Mouse (Mus musculus) hindbrain, postnatal 0 days (tissue): ENCODE results near the gene Cpa5. TPM values are rescaled to one million over a fixed set of nuclear protein-coding genes. Genes with fewer than 3 reads are reported as not detected.

ENCODE experiments used
- ATAC-seq: fragments of 200-750 bp; cut with Nextera tagmentation; 2 replicates; pipeline ENCODE4 v1.8.0; 2017; ENCODE audit warnings: mild to moderate bottlenecking, moderate TSS enrichment, moderate library complexity
- DNase-seq: peaks from one replicate; pipeline ENCODE4 v3.0.0-alpha.2; 2015; ENCODE audit warnings: low spot score
- H3K27ac ChIP-seq: fragments of 300-500 bp; sonication (generic); 2 replicates; pipeline ENCODE4 v1.5.1; 2014; ENCODE audit warnings: mild to moderate bottlenecking
- H3K27me3 ChIP-seq: fragments of 300-500 bp; sonication (generic); 2 replicates; pipeline ENCODE4 v1.6.1; 2014; ENCODE audit warnings: low read length, mixed read lengths; ENCODE audit not compliant: insufficient read depth
- H3K36me3 ChIP-seq: fragments of 300-500 bp; sonication (generic); 2 replicates; pipeline ENCODE4 v1.6.1; 2014; ENCODE audit warnings: low read length, mixed read lengths; ENCODE audit not compliant: insufficient read depth
- H3K4me1 ChIP-seq: fragments of 300-500 bp; sonication (generic); 2 replicates; pipeline ENCODE4 v1.6.1; 2014; ENCODE audit warnings: antibody characterized with exemption, low read length, mixed read lengths; ENCODE audit not compliant: insufficient read depth
- H3K4me2 ChIP-seq: fragments of 300-500 bp; sonication (generic); 2 replicates; pipeline ENCODE4 v1.6.1; 2014; ENCODE audit warnings: low read depth, mild to moderate bottlenecking, low read length, moderate library complexity, mixed read lengths
- H3K4me3 ChIP-seq: fragments of 300-500 bp; sonication (generic); 2 replicates; pipeline ENCODE4 v1.5.1; 2014; ENCODE audit warnings: low read length
- H3K9ac ChIP-seq: fragments of 300-500 bp; sonication (generic); replicated peaks from 2 replicates; pipeline ENCODE4 v1.6.1; 2014; ENCODE audit warnings: mild to moderate bottlenecking, low read length, moderate library complexity, mixed read lengths
- H3K9me3 ChIP-seq: fragments of 300-500 bp; sonication (generic); 2 replicates; pipeline ENCODE4 v1.6.1; 2016; ENCODE audit warnings: low read length, mixed read lengths
- CTCF ChIP-seq: IDR thresholded peaks from 2 replicates; pipeline ENCODE4 v1.5.1; 2016; ENCODE audit warnings: antibody characterized with exemption, control low read depth, low read depth
- WGBS: fragments of 180-500 bp; shearing (Covaris S2); extraction: QIAGEN DNeasy Blood & Tissue Kit; methylation state at CpG from one replicate; pipeline ENCODE4 v1.1.7; 2014; 5-methylcytosine and 5-hydroxymethylcytosine counted together
- polyA plus RNA-seq: library from polyadenylated mRNA; unstranded; fragments of >200 nt; fragmentation: Nextera tagmentation; extraction: Ambion mirVana; gene quantifications from 2 replicates; pipeline ENCODE4 v1.2.1, GENCODE M21; 2015
- total RNA-seq: library from RNA; depleted of rRNA; stranded (reverse); fragments of >200 nt; gene quantifications from 2 replicates; pipeline ENCODE4 v1.2.3, GENCODE M21; 2014; rRNA removed

The Cpa5 gene
- total and polyA plus RNA-seq, 2 experiments from 2014 or later, result not detected

DNA sequence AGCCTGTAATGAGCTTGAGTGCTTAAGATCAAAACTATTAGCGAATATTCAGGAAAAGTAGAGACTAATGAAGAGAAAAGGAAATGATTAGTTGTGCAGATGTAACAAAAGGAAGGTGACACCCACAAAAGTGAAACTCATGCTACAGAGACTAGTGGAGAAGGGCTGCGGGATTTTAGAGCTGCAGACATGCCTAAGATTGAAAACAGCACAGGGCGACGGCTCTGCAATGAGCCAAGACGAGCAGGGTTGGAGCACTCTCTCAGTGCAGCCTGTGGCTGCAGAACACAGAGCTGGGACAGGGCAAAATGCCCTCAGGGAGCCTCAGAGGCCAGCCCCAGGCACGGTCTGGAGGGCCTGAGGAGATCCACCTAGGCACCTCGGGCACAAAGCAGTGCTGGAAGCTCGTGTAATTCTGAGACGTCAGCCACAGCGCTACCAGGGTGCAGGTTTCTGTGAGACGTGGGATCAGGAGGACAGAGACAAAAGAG lies 64.5 kb downstream of the Cpa5 start:
- H3K27me3 ChIP-seq, result no peaks in the 10 kb centered on the region

GRCm38 (mm10) chr6:30676506-30676905 lies 65.7 kb downstream of the Cpa5 start:
- Histone ChIP-seq H3K4me2 (no peak overlapping the region), H3K36me3 (no peaks in the 10 kb centered on the region), H3K27me3 (no peaks in the 10 kb centered on the region), H3K4me3 (no peak overlapping the region), H3K27ac (no peak overlapping the region), H3K9ac (no peak overlapping the region), H3K4me1 (peaks cover 28% of the 10 kb centered on the region), H3K9me3 (no peaks in the 10 kb centered on the region)
- no peak for ATAC-seq
- WGBS, result 81% methylated on average over 6 of the region's 6 CpGs
- DNase-seq, result no peak
- TF ChIP-seq CTCF, result no peak

More for the DNA sequence above, 64.5 kb downstream of the Cpa5 start:
- H3K4me1 ChIP-seq, result peaks cover 28% of the 10 kb centered on the region
- H3K9ac ChIP-seq, result peak overlapping the region; percentile 50
- H3K9me3 ChIP-seq, result no peaks in the 10 kb centered on the region
- WGBS, result 7% methylated on average over 11 of the region's 11 CpGs
- peak; percentile 55 for ATAC-seq
- no peak for TF ChIP-seq CTCF
- H3K4me3 ChIP-seq, result no peak overlapping the region
- H3K36me3 ChIP-seq, result no peaks in the 10 kb centered on the region
- DNase-seq, result peak; percentile 49
- H3K27ac ChIP-seq, result peak overlapping the region; percentile 86
- H3K4me2 ChIP-seq, result peak overlapping the region; percentile 46

- no peak for ATAC-seq
- DNase-seq, result no peak
- Histone ChIP-seq H3K36me3 (no peaks in the 10 kb centered on the region), H3K9ac (no peak overlapping the region), H3K4me2 (no peak overlapping the region), H3K27ac (no peak overlapping the region), H3K4me1 (peaks cover 28% of the 10 kb centered on the region), H3K4me3 (no peak overlapping the region), H3K27me3 (no peaks in the 10 kb centered on the region), H3K9me3 (no peaks in the 10 kb centered on the region)
- no peak for TF ChIP-seq CTCF
- WGBS, result 78% methylated on average over 9 of the region's 9 CpGs
Measured at GRCm38 (mm10) chr6:30677591-30677990, 66.8 kb downstream of the Cpa5 start.

GRCm38 (mm10) chr6:30678482-30678881 lies 67.7 kb downstream of the Cpa5 start:
- Histone ChIP-seq H3K9me3 (no peaks in the 10 kb centered on the region), H3K4me2 (no peak overlapping the region), H3K4me1 (peaks cover 28% of the 10 kb centered on the region), H3K9ac (no peak overlapping the region), H3K27me3 (no peaks in the 10 kb centered on the region), H3K27ac (peak overlapping the region; percentile 67), H3K4me3 (no peak overlapping the region), H3K36me3 (no peaks in the 10 kb centered on the region)
- ATAC-seq, result peak; percentile 82
- DNase-seq, result peak; percentile 74
- WGBS, result 26% methylated on average over 6 of the region's 6 CpGs
- no peak for TF ChIP-seq CTCF

DNA sequence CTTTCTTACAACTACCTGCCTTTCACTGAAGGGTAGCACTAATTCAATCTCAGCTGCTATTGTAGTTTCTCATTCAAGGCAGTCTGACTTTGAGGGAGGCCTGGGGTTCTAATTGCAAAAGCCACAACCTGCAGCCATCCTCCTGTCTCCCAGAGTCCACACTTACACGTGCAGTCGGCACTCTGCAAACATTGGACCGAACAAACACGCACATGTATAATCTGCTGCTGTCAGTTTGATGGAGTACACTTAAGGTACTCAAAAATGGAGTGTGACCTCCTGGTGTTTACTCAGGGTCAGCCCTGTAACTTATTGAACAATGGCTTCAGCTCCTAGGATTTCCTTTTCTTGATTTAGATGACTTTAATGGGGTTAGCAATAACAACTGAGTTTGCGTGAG lies 68.8 kb downstream of the Cpa5 start:
- DNase-seq (no peak), ATAC-seq (no peak)
- H3K9me3 ChIP-seq, result no peaks in the 10 kb centered on the region
- H3K4me2 ChIP-seq, result no peak overlapping the region
- H3K9ac ChIP-seq, result no peak overlapping the region
- H3K27me3 ChIP-seq, result no peaks in the 10 kb centered on the region
- H3K4me3 ChIP-seq, result no peak overlapping the region
- no peaks in the 10 kb centered on the region for H3K36me3 ChIP-seq
- 64% methylated on average over 5 of the region's 5 CpGs for WGBS
- no peak for TF ChIP-seq CTCF
- H3K27ac ChIP-seq, result no peak overlapping the region
- H3K4me1 ChIP-seq, result peaks cover 21% of the 10 kb centered on the region

DNA sequence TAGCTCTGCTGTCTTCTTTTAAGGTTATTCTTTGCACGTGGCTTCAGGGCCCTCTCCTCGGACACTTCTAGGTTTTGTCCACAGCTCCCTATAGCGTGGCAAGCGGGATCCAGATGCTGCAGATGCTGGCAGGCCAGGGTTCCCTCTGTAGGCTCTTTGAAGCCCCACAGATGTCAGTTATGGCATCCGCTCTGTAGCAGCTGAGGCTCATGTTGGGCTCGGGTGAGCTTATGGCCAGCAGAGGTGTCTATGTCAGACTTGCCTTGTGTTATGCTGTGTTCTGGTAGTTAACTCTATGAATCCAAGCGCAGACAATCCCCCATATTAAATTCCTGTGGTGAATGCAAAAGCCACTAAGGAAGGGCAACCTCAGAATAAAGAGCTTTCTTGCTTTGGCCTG lies 69.6 kb downstream of the Cpa5 start:
- Histone ChIP-seq H3K4me1 (peaks cover 13% of the 10 kb centered on the region), H3K9ac (no peak overlapping the region), H3K27ac (no peak overlapping the region), H3K4me2 (no peak overlapping the region), H3K4me3 (no peak overlapping the region), H3K36me3 (no peaks in the 10 kb centered on the region), H3K9me3 (no peaks in the 10 kb centered on the region), H3K27me3 (no peaks in the 10 kb centered on the region)
- ATAC-seq (no peak), DNase-seq (no peak)
- TF ChIP-seq CTCF, result no peak
- 83% methylated on average over 7 of the region's 7 CpGs for WGBS

Other genes with a start within 250 kb of the Cpa5 start
- gene Zc3hc1, start 220.0 kb upstream of the Cpa5 start, total RNA-seq, result 42.7 and 54.2 TPM in 2 replicates
- 56.5 and 59.6 TPM in 2 replicates for gene Zc3hc1, start 220.0 kb upstream of the Cpa5 start, polyA plus RNA-seq
- 97.1 and 103 TPM in 2 replicates for gene Klhdc10, start 209.1 kb upstream of the Cpa5 start, total RNA-seq
- 20.6 and 23.2 TPM in 2 replicates for gene Klhdc10, start 209.1 kb upstream of the Cpa5 start, polyA plus RNA-seq
- 35.3 and 50.0 TPM in 2 replicates for gene Tmem209, start 101.2 kb upstream of the Cpa5 start, total RNA-seq
- gene Tmem209, start 101.2 kb upstream of the Cpa5 start, polyA plus RNA-seq, result 23.2 and 25.0 TPM in 2 replicates
- gene Ssmem1, start 101.2 kb upstream of the Cpa5 start, total RNA-seq, result 0.26 TPM in 1 of 2 replicates, not detected in the other
- 0.18 and 0.39 TPM in 2 replicates for gene Ssmem1, start 101.2 kb upstream of the Cpa5 start, polyA plus RNA-seq
- 6.2 and 8.1 TPM in 2 replicates for gene Cpa2, start 69.4 kb upstream of the Cpa5 start, total RNA-seq
- 14.9 and 15.7 TPM in 2 replicates for gene Cpa2, start 69.4 kb upstream of the Cpa5 start, polyA plus RNA-seq
- 0.11 and 0.16 TPM in 2 replicates for gene Cpa4, start 42.6 kb upstream of the Cpa5 start, total RNA-seq
- 0.45 and 0.53 TPM in 2 replicates for gene Cpa4, start 42.6 kb upstream of the Cpa5 start, polyA plus RNA-seq
- gene Cpa1, start 28.2 kb downstream of the Cpa5 start, total RNA-seq, result 0.68 and 0.84 TPM in 2 replicates
- 0.40 and 0.68 TPM in 2 replicates for gene Cpa1, start 28.2 kb downstream of the Cpa5 start, polyA plus RNA-seq
- gene Cep41, start 82.7 kb downstream of the Cpa5 start, total RNA-seq, result 6.1 and 9.8 TPM in 2 replicates
- 8.2 TPM in 2 replicates for gene Cep41, start 82.7 kb downstream of the Cpa5 start, polyA plus RNA-seq
- gene Mest, start 112.5 kb downstream of the Cpa5 start, total RNA-seq, result 237 and 326 TPM in 2 replicates
- 152 and 154 TPM in 2 replicates for gene Mest, start 112.5 kb downstream of the Cpa5 start, polyA plus RNA-seq